Mouse (Mus musculus): Measurements from ENCODE around the gene Tktl1. TPM values are rescaled to one million over a fixed set of nuclear protein-coding genes. Genes with fewer than 3 reads are reported as not detected.

Tktl1 gene
- polyA plus RNA-seq, 1 experiment from 2014 or later: 0.05 TPM

DNA sequence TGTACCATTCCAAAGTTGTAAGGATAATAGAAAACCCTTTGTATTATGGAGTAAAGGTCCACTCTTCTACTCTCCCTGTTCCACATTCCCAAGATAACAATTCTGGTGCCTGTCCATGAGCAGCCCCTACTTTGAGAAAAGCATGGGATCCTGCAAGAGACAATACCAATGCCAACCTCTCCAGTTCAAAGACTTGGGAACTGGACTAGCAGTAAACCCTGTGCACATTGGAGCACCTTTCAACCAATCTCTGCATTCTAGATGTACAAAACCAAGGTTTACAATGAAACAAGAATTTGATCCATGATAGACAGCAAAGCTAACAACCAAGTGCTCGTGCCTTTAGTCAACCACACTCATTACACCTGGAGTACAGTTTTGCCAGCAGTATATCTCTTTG, 68.0 kb downstream of the Tktl1 start:
- WGBS: 37% methylated on average over 1 of the region's 1 CpGs
- Histone ChIP-seq H3K4me2 (peak overlapping the region; percentile 67), H3K9me3 (no peaks in the 10 kb centered on the region), H3K27ac (replicated peaks) (peak overlapping the region; percentile 87), H3K4me3 (peak overlapping the region; percentile 58), H3K27me3 (no peaks in the 10 kb centered on the region), H3K9ac (peak overlapping the region; percentile 70), H3K4me1 (replicated peaks) (peaks cover 27% of the 10 kb centered on the region), H3K36me3 (peaks cover 29% of the 10 kb centered on the region)
- no peak for ATAC-seq (ENCODE audit: low FRiP score, low read depth)

DNA sequence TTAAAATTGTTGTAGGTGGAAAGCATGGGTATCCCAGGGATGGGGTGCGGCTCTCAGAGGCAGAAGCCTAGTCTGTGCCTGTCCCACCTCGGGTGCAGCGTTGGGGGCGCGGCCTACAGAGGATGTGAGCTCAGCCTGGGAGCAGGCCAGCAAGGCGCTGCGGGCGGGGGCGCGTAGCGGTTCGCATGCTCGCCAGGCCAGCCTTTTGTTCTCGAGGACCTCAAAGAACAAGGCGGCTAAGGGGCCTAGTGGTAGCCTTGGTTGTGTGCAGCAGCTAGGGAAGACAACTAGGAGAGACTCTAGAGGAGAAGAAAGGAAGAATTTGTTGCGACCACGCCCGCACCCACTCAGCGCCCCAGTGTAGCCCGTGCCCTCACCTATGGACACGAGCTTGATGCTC, 68.6 kb downstream of the Tktl1 start:
- no peaks in the 10 kb centered on the region for H3K27me3 ChIP-seq
- peak; percentile 23; the same call in 1 of the 2 replicates for ATAC-seq (ENCODE audit: low FRiP score, low read depth)
- peak overlapping the region; percentile 87 for H3K27ac ChIP-seq (replicated peaks)
- H3K4me3 ChIP-seq: peak overlapping the region; percentile 58
- H3K9ac ChIP-seq: peak overlapping the region; percentile 70
- 24% methylated on average over 21 of the region's 21 CpGs for WGBS
- H3K4me1 ChIP-seq (replicated peaks): peaks cover 27% of the 10 kb centered on the region
- peak overlapping the region; percentile 67 for H3K4me2 ChIP-seq
- peaks cover 23% of the 10 kb centered on the region for H3K36me3 ChIP-seq
- no peaks in the 10 kb centered on the region for H3K9me3 ChIP-seq

GRCm38 (mm10) chrX:74246213-74246681, 69.2 kb downstream of the Tktl1 start:
- ATAC-seq (ENCODE audit: low FRiP score, low read depth): peak; percentile 90
- peaks cover 18% of the 10 kb centered on the region for H3K36me3 ChIP-seq
- H3K4me3 ChIP-seq: peak overlapping the region; percentile 58
- H3K27ac ChIP-seq (replicated peaks): peak overlapping the region; percentile 87
- peak overlapping the region; percentile 67 for H3K4me2 ChIP-seq
- H3K4me1 ChIP-seq (replicated peaks): peaks cover 27% of the 10 kb centered on the region
- no peaks in the 10 kb centered on the region for H3K27me3 ChIP-seq
- WGBS: 23% methylated on average over 29 of the region's 38 CpGs
- H3K9ac ChIP-seq: peak overlapping the region; percentile 70
- H3K9me3 ChIP-seq: no peaks in the 10 kb centered on the region

GRCm38 (mm10) chrX:74246693-74247092, 69.6 kb downstream of the Tktl1 start:
- Histone ChIP-seq H3K9me3 (no peaks in the 10 kb centered on the region), H3K4me1 (replicated peaks) (peaks cover 27% of the 10 kb centered on the region), H3K27me3 (no peaks in the 10 kb centered on the region), H3K36me3 (peaks cover 13% of the 10 kb centered on the region), H3K9ac (peak overlapping the region; percentile 29), H3K4me3 (peak overlapping the region; percentile 58), H3K27ac (replicated peaks) (peak overlapping the region; percentile 76), H3K4me2 (peak overlapping the region; percentile 67)
- ATAC-seq (ENCODE audit: low FRiP score, low read depth): peak; percentile 23
- 24% methylated on average over 13 of the region's 15 CpGs for WGBS

GRCm38 (mm10) chrX:74248651-74249050, 71.6 kb downstream of the Tktl1 start:
- no peak overlapping the region for H3K9ac ChIP-seq
- H3K4me1 ChIP-seq (replicated peaks): peaks cover 12% of the 10 kb centered on the region
- no peaks in the 10 kb centered on the region for H3K27me3 ChIP-seq
- H3K4me2 ChIP-seq: peak overlapping the region; percentile 67
- no peak overlapping the region for H3K4me3 ChIP-seq
- WGBS: 32% methylated on average over 3 of the region's 3 CpGs
- H3K27ac ChIP-seq (replicated peaks): no peak overlapping the region
- no peaks in the 10 kb centered on the region for H3K9me3 ChIP-seq
- H3K36me3 ChIP-seq: no peaks in the 10 kb centered on the region
- no peak for ATAC-seq (ENCODE audit: low FRiP score, low read depth)

GRCm38 (mm10) chrX:74249615-74250014, 72.6 kb downstream of the Tktl1 start, which contains the start of gene Flna:
TSS of gene Flna (minus strand) at chrX:74249820.
- H3K4me3 ChIP-seq: peak within 1 kb of the TSS; percentile 46
- WGBS: 17% methylated on average over 38 of the region's 38 CpGs
- peak within 1 kb of the TSS; percentile 48 for H3K27ac ChIP-seq (replicated peaks)
- no peaks in the 10 kb centered on the region for H3K36me3 ChIP-seq
- no peaks in the 10 kb centered on the region for H3K27me3 ChIP-seq
- no peak for ATAC-seq (ENCODE audit: low FRiP score, low read depth)
- H3K4me1 ChIP-seq (replicated peaks): 0 out of 2 replicates have a peak, but pooled peaks cover 7% of the 10 kb centered on the region
- H3K9me3 ChIP-seq: no peaks in the 10 kb centered on the region
- H3K9ac ChIP-seq: peak within 1 kb of the TSS; percentile 46
- H3K4me2 ChIP-seq: peak within 1 kb of the TSS; percentile 67

DNA sequence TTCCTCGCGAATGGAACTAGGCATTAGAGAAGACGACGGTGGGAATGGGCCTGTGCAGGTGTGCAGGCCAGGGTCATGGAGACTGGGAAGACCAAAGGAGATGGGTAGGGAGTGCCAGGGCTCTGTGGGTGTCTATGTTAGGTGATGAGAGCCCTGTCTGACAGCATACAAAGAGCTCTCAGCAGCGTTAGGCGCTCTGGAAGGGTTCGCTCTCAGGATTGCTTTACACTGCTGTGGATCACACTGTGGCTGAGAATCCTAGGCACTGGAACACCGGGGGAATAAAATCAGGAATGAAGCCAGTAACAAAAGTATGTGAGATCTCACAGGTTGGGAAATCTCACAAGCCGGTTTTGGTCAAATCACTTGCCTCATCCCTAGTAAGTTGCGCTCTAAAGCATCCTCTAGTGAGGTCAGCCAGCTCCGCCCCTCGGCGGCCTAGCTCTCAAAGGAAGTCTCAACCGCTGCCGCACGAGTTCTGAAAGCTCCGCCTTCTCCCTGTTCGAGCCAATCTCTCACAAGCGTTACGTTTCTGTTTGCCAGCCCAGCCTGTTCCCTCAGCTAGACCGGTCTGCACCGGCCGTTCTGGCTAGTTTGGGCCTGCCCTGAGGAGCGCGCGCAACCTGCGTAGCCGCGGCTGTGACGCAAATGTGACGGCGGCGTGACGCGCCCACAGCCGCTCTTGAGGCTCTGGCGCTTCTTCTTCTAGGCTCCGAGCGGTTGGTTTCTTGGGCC, 77.3 kb downstream of the Tktl1 start, which contains the start of gene Emd:
Emd (plus strand) TSS at position 535 of the 735 bp plus-strand sequence.
- H3K27me3 ChIP-seq: no peaks in the 10 kb centered on the region
- no peaks in the 10 kb centered on the region for H3K9me3 ChIP-seq
- peak; percentile 97 for ATAC-seq (ENCODE audit: low FRiP score, low read depth)
- peak within 1 kb of the TSS; percentile 93 for H3K27ac ChIP-seq (replicated peaks)
- 26% methylated on average over 39 of the region's 39 CpGs for WGBS
- peak within 1 kb of the TSS; percentile 68 for H3K9ac ChIP-seq
- H3K4me3 ChIP-seq: peak within 1 kb of the TSS; percentile 58
- no peaks in the 10 kb centered on the region; the same call in 1 of the 2 replicates for H3K36me3 ChIP-seq
- peak within 1 kb of the TSS; percentile 65 for H3K4me2 ChIP-seq
- H3K4me1 ChIP-seq (replicated peaks): peaks cover 11% of the 10 kb centered on the region

DNA sequence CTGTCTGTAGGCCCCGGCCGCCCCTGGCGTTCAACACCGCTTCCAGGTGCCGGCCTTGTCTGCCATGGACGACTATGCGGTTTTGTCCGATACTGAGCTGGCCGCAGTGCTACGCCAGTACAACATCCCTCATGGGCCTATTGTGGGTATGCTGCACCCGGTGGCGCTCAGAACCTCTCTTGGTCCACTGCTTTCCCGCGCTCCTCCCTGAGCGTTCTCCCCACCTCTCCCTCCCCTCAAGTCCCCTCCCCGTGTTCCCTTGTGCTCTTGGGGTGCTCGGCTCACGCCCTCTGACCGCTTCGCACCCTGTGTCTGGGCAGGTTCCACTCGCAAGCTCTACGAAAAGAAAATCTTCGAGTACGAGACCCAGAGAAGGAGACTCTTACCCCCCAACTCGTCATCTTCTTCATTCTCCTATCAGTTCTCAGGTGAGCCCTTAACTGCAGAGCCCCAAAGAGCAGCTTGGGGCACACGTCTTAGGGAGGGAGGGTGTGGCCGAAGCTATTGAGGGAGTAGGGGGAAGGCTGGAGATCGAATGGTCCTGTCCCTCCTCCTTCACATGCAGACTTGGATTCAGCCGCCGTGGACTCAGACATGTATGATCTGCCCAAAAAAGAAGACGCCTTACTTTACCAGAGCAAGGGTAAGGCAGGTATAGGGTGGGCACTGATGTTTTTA, 78.0 kb downstream of the Tktl1 start:
- Histone ChIP-seq H3K27me3 (no peaks in the 10 kb centered on the region), H3K27ac (replicated peaks) (peak overlapping the region; percentile 93), H3K4me1 (replicated peaks) (peaks cover 10% of the 10 kb centered on the region), H3K9me3 (no peaks in the 10 kb centered on the region), H3K9ac (peak overlapping the region; percentile 68), H3K4me3 (peak overlapping the region; percentile 58), H3K36me3 (no peaks in the 10 kb centered on the region; the same call in 1 of the 2 replicates), H3K4me2 (peak overlapping the region; percentile 65)
- 40% methylated on average over 27 of the region's 31 CpGs for WGBS
- ATAC-seq (ENCODE audit: low FRiP score, low read depth): peak; percentile 75; the same call in 1 of the 2 replicates

DNA sequence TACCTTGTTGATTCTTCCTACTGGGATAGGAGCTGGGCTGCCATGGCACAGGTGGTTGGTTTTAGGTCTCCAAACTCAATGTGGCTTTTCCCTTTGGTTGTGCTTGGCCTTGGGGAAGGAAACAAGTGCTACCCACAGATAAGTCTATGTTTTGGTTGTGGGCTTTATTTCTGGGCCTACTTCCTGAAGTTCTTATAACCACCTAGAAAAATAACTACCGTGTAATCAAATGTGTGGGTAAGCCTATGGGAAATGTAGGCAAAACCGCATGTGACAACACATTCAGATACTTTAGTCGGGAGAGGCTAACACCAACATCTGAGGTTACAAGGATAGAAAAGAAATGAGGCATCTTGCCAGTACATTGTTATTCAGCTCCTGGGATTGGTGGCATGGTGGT, 80.7 kb downstream of the Tktl1 start:
- 92% methylated on average over 3 of the region's 3 CpGs for WGBS
- ATAC-seq (ENCODE audit: low FRiP score, low read depth): no peak
- H3K27me3 ChIP-seq: no peaks in the 10 kb centered on the region
- no peak overlapping the region for H3K9ac ChIP-seq
- H3K4me2 ChIP-seq: no peak overlapping the region
- no peak overlapping the region for H3K4me3 ChIP-seq
- no peak overlapping the region for H3K27ac ChIP-seq (replicated peaks)
- no peaks in the 10 kb centered on the region for H3K9me3 ChIP-seq
- H3K4me1 ChIP-seq (replicated peaks): peaks cover 10% of the 10 kb centered on the region
- H3K36me3 ChIP-seq: no peaks in the 10 kb centered on the region; the same call in 1 of the 2 replicates

Other genes starting within 250 kb of the Tktl1 start
- 13.3 and 14.1 TPM in 2 replicates for gene Renbp, start 246.4 kb upstream of the Tktl1 start, polyA plus RNA-seq (2015; fragmentation: Nextera tagmentation; extraction: Ambion mirVana)
- gene Hcfc1, start 210.9 kb upstream of the Tktl1 start, polyA plus RNA-seq (2015; fragmentation: Nextera tagmentation; extraction: Ambion mirVana): 46.4 and 47.1 TPM in 2 replicates
- 44.0 and 45.9 TPM in 2 replicates for gene Irak1, start 153.3 kb upstream of the Tktl1 start, polyA plus RNA-seq (2015; fragmentation: Nextera tagmentation; extraction: Ambion mirVana)
- gene Opn1mw, start 49.8 kb upstream of the Tktl1 start, polyA plus RNA-seq (2015; fragmentation: Nextera tagmentation; extraction: Ambion mirVana): not detected in 2 replicates
- 12.8 and 13.6 TPM in 2 replicates for gene Mecp2, start 41.9 kb upstream of the Tktl1 start, polyA plus RNA-seq (2015; fragmentation: Nextera tagmentation; extraction: Ambion mirVana)
- gene Tex28, start 9.4 kb upstream of the Tktl1 start, polyA plus RNA-seq (2015; fragmentation: Nextera tagmentation; extraction: Ambion mirVana): not detected in 2 replicates
- 87.8 and 92.0 TPM in 2 replicates for gene Flna, start 72.6 kb downstream of the Tktl1 start, polyA plus RNA-seq (2015; fragmentation: Nextera tagmentation; extraction: Ambion mirVana)
- gene Emd, start 77.4 kb downstream of the Tktl1 start, polyA plus RNA-seq (2015; fragmentation: Nextera tagmentation; extraction: Ambion mirVana): 14.5 and 16.7 TPM in 2 replicates
- 396 and 404 TPM in 2 replicates for gene Rpl10, start 93.6 kb downstream of the Tktl1 start, polyA plus RNA-seq (2015; fragmentation: Nextera tagmentation; extraction: Ambion mirVana)
- 73.2 and 80.1 TPM in 2 replicates for gene Taz, start 104.7 kb downstream of the Tktl1 start, polyA plus RNA-seq (2015; fragmentation: Nextera tagmentation; extraction: Ambion mirVana)
- 4.4 and 4.7 TPM in 2 replicates for gene Dnase1l1, start 105.1 kb downstream of the Tktl1 start, polyA plus RNA-seq (2015; fragmentation: Nextera tagmentation; extraction: Ambion mirVana)
- gene Atp6ap1, start 119.8 kb downstream of the Tktl1 start, polyA plus RNA-seq (2015; fragmentation: Nextera tagmentation; extraction: Ambion mirVana): 284 and 300 TPM in 2 replicates
- 868 and 983 TPM in 2 replicates for gene Gdi1, start 127.7 kb downstream of the Tktl1 start, polyA plus RNA-seq (2015; fragmentation: Nextera tagmentation; extraction: Ambion mirVana)
- 57.7 and 61.0 TPM in 2 replicates for gene Fam50a, start 135.8 kb downstream of the Tktl1 start, polyA plus RNA-seq (2015; fragmentation: Nextera tagmentation; extraction: Ambion mirVana)
- 53.6 and 55.5 TPM in 2 replicates for gene Plxna3, start 151.8 kb downstream of the Tktl1 start, polyA plus RNA-seq (2015; fragmentation: Nextera tagmentation; extraction: Ambion mirVana)
- 73.4 and 75.9 TPM in 2 replicates for gene Lage3, start 176.4 kb downstream of the Tktl1 start, polyA plus RNA-seq (2015; fragmentation: Nextera tagmentation; extraction: Ambion mirVana)
- gene Ubl4a, start 196.0 kb downstream of the Tktl1 start, polyA plus RNA-seq (2015; fragmentation: Nextera tagmentation; extraction: Ambion mirVana): 67.7 and 71.0 TPM in 2 replicates
- 7.7 and 8.4 TPM in 2 replicates for gene Slc10a3, start 196.1 kb downstream of the Tktl1 start, polyA plus RNA-seq (2015; fragmentation: Nextera tagmentation; extraction: Ambion mirVana)
- gene Fam3a, start 216.0 kb downstream of the Tktl1 start, polyA plus RNA-seq (2015; fragmentation: Nextera tagmentation; extraction: Ambion mirVana): 34.2 and 37.5 TPM in 2 replicates
- 15.7 and 16.7 TPM in 2 replicates for gene Ikbkg, start 216.0 kb downstream of the Tktl1 start, polyA plus RNA-seq (2015; fragmentation: Nextera tagmentation; extraction: Ambion mirVana)

All from hindbrain, embryonic 15.5 days (tissue).